Mouse (Mus musculus): ENCODE data around the gene Olfr1383. TPM values are rescaled to one million over a fixed set of nuclear protein-coding genes. Genes with fewer than 3 reads are reported as not detected.
"Not testable (repeated sequence)": the region's sequence is repeated elsewhere in the genome, so short reads cannot be mapped to it uniquely, and the experiment has no call there.

Olfr1383 gene
- polyA plus RNA-seq (2015; fragmentation: Nextera tagmentation; extraction: Ambion mirVana), result not detected in 2 replicates

DNA sequence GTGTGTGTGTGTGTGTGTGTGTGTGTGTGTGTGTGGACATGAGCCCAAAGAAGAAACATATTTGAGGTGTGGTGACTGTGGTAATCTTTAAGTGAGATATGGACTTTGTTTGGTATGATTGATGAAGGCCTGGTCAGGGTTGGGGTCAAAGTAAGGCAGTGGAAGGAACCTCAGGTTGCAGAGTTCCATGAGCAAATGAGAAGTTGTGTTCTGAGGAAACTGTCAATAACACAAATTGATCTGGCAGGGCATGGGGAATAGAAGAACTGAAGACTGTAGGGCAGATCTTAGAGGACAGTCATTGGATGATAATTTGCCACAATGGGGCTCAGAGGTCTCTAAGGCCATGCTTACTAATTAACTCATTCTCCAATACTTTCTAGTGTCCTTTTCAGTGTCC, at the start of gene Olfr1383:
Gene Olfr1383 (plus strand): TSS at position 301 of the 400 bp plus-strand sequence.
- Histone ChIP-seq H3K9ac (no peak within 1 kb of the TSS), H3K27ac (no peak within 1 kb of the TSS), H3K4me2 (no peak within 1 kb of the TSS), H3K27me3 (no peaks in the 10 kb centered on the region), H3K36me3 (no peaks in the 10 kb centered on the region), H3K9me3 (replicated peaks) (no peaks in the 10 kb centered on the region), H3K4me1 (replicated peaks) (no peaks in the 10 kb centered on the region), H3K4me3 (no peak within 1 kb of the TSS)
- no peak for ATAC-seq (replicated peaks; ENCODE audit: insufficient number of reproducible peaks, insufficient read depth, low FRiP score, low read depth)

- Histone ChIP-seq H3K9ac (no peak overlapping the region), H3K9me3 (replicated peaks) (no peaks in the 10 kb centered on the region), H3K27me3 (no peaks in the 10 kb centered on the region), H3K27ac (no peak overlapping the region), H3K4me2 (no peak overlapping the region), H3K4me3 (no peak overlapping the region), H3K4me1 (replicated peaks) (no peaks in the 10 kb centered on the region), H3K36me3 (no peaks in the 10 kb centered on the region)
- ATAC-seq (replicated peaks; ENCODE audit: insufficient number of reproducible peaks, insufficient read depth, low FRiP score, low read depth), result no peak
- 44% methylated on average over 4 of the region's 4 CpGs for WGBS
Measured at GRCm38 (mm10) chr11:49485973-49486372, 33.5 kb upstream of the Olfr1383 start.

DNA sequence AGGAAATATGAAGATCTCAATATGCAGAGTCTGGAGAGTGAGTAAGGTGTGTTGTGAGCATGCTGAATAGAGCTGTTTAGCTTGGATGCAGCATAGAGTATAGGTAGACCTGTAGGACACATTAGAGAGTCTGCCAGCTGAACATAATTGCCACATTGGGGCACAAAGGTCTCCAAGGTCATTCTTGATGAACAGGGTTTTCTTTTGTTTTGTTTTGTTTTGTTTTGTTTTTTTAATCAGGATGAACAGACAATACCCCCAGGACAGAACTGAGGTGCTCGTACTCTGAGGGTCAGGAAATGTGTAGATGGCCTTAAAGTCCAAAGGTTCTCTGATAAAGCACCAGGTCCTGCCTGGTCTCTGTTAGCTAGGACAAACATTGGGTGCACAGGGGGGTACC, 30.7 kb upstream of the Olfr1383 start, which contains the start of gene Olfr1385:
Gene Olfr1385 (plus strand): TSS at position 301 of the 400 bp plus-strand sequence.
- not testable (repeated sequence) for H3K4me3 ChIP-seq; H3K4me2 ChIP-seq; H3K27ac ChIP-seq; H3K27me3 ChIP-seq; H3K36me3 ChIP-seq; H3K9ac ChIP-seq; H3K4me1 ChIP-seq (replicated peaks); H3K9me3 ChIP-seq (replicated peaks); ATAC-seq (replicated peaks; ENCODE audit: insufficient number of reproducible peaks, insufficient read depth, low FRiP score, low read depth)
- WGBS, result 62% methylated on average over 1 of the region's 1 CpGs

DNA sequence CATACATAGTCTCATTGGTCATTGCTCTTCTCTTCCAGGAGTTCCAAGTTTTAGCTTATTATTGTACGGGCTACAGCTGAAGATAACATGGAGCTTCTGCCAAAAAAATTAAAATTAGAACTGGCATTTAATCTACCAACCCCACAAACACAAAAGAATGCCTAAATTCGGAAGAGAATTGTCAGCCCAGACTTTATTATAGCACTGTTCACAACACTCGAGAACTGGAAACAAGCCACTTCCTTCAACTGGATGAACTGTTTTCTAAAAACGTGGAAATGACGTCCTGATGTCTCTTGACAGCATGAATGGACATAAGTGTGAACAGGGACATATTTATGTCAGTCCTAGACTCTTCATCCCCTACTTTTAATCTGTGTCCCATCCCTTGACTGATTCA, 1.4 kb upstream of the Olfr1383 start:
- ATAC-seq (replicated peaks; ENCODE audit: insufficient number of reproducible peaks, insufficient read depth, low FRiP score, low read depth), result no peak
- H3K36me3 ChIP-seq, result no peaks in the 10 kb centered on the region
- 57% methylated on average over 5 of the region's 5 CpGs for WGBS
- H3K9me3 ChIP-seq (replicated peaks), result no peaks in the 10 kb centered on the region
- H3K4me1 ChIP-seq (replicated peaks), result no peaks in the 10 kb centered on the region
- no peak overlapping the region for H3K9ac ChIP-seq
- no peaks in the 10 kb centered on the region for H3K27me3 ChIP-seq
- H3K27ac ChIP-seq, result no peak overlapping the region
- H3K4me2 ChIP-seq, result no peak overlapping the region
- H3K4me3 ChIP-seq, result no peak overlapping the region

DNA sequence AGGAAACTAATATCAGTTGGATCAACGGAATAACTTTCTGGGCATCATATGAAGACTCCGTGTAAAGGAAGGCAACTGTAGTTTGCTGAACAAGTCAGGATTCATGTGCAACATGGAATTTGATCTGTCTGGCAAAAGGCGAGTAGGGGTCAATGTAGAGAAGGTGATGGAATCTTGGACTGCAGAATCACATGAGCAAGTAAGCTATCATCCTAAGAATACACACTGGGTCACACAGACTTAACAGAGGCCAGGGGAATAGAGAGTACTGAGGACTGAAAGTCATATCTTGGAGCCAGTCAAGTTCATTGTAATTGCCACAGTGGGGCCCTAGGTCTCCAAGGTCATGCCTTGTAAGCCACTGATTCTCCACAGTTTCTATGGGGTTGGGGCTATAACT, 8.5 kb downstream of the Olfr1383 start, which contains the start of gene Olfr1382:
Gene Olfr1382 (plus strand): TSS at position 301 of the 400 bp plus-strand sequence.
- 75% methylated on average over 3 of the region's 3 CpGs for WGBS
- Histone ChIP-seq H3K36me3 (no peaks in the 10 kb centered on the region), H3K9me3 (replicated peaks) (no peaks in the 10 kb centered on the region), H3K4me2 (no peak within 1 kb of the TSS), H3K9ac (no peak within 1 kb of the TSS), H3K4me3 (no peak within 1 kb of the TSS), H3K4me1 (replicated peaks) (no peaks in the 10 kb centered on the region), H3K27ac (no peak within 1 kb of the TSS), H3K27me3 (no peaks in the 10 kb centered on the region)
- ATAC-seq (replicated peaks; ENCODE audit: insufficient number of reproducible peaks, insufficient read depth, low FRiP score, low read depth), result no peak

GRCm38 (mm10) chr11:49532761-49533160, 13.3 kb downstream of the Olfr1383 start:
- Histone ChIP-seq H3K27ac (no peak overlapping the region), H3K4me3 (no peak overlapping the region), H3K36me3 (no peaks in the 10 kb centered on the region), H3K4me2 (no peak overlapping the region), H3K4me1 (replicated peaks) (no peaks in the 10 kb centered on the region), H3K9ac (no peak overlapping the region), H3K9me3 (replicated peaks) (no peaks in the 10 kb centered on the region), H3K27me3 (no peaks in the 10 kb centered on the region)
- ATAC-seq (replicated peaks; ENCODE audit: insufficient number of reproducible peaks, insufficient read depth, low FRiP score, low read depth), result no peak

- not testable (repeated sequence) for H3K9me3 ChIP-seq (replicated peaks); H3K4me1 ChIP-seq (replicated peaks); H3K27ac ChIP-seq; H3K36me3 ChIP-seq; H3K9ac ChIP-seq; H3K4me2 ChIP-seq; H3K4me3 ChIP-seq; H3K27me3 ChIP-seq; ATAC-seq (replicated peaks; ENCODE audit: insufficient number of reproducible peaks, insufficient read depth, low FRiP score, low read depth)
- WGBS, result 84% methylated on average over 2 of the region's 2 CpGs
Measured at GRCm38 (mm10) chr11:49536631-49537030, 17.2 kb downstream of the Olfr1383 start.

DNA sequence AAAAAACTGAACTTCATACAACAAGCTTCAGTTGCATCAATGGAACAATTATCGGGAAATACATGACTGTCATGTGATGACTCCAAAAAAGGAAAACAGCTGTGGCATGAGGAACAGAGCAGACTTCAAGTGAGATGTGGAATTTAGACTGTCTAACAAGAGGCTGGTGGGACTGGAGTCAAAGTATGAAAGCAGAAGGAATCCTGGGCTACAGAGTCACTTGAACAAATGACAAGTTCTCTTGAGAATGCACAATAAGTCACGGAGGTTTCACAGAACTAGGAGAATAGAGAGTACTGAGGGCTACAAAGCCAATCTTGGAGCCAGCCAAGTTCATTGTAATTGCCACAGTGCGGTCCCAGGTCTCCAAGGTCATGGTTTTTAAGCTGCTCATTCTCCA, 23.7 kb downstream of the Olfr1383 start, which contains the start of gene Olfr1381:
Gene Olfr1381 (plus strand): TSS at position 301 of the 400 bp plus-strand sequence.
- H3K9me3 ChIP-seq (replicated peaks); H3K27me3 ChIP-seq; H3K4me3 ChIP-seq; ATAC-seq (replicated peaks; ENCODE audit: insufficient number of reproducible peaks, insufficient read depth, low FRiP score, low read depth); H3K27ac ChIP-seq; H3K4me1 ChIP-seq (replicated peaks); H3K9ac ChIP-seq; H3K4me2 ChIP-seq; H3K36me3 ChIP-seq: not testable (repeated sequence)
- 71% methylated on average over 3 of the region's 3 CpGs for WGBS

DNA sequence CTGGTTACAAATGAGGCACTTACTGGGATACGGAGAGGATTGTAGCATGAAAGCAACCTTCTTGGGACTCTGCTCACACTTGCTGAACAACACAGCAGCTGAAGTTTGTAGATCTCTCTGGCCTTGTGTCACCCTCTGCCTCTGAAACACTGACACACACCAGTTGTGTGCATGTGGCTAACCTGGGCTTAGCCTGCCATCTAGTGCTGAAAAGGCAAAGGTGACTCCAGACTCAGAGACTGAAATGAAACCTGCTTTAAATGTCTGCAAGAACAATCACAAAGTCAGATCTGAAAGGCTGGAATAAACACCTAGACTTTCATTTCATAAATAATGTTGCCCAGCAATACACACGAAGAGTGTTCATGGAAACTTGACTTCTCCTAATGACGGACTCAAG, 34.6 kb downstream of the Olfr1383 start:
- H3K9ac ChIP-seq; H3K27me3 ChIP-seq; H3K27ac ChIP-seq; H3K4me1 ChIP-seq (replicated peaks); ATAC-seq (replicated peaks; ENCODE audit: insufficient number of reproducible peaks, insufficient read depth, low FRiP score, low read depth); H3K36me3 ChIP-seq; H3K9me3 ChIP-seq (replicated peaks); H3K4me2 ChIP-seq; H3K4me3 ChIP-seq: not testable (repeated sequence)
- 69% methylated on average over 3 of the region's 3 CpGs for WGBS

DNA sequence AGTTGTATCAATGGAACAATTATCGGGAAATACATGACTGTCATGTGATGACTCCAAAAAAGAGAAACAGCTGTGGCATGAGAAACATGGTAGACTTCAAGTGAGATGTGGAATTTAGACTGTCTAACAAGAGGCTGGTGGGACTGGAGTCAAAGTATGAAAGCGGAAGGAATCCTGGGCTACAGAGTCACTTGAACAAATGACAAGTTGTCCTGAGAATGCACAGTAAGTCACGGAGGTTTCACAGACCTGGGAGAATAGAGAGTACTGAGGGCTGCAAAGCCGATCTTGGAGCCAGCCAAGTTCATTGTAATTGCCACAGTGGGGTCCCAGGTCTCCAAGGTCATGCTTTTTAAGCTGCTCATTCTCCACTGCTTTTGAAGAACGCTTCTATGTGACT, 37.1 kb downstream of the Olfr1383 start, which contains the start of gene Olfr1380:
Gene Olfr1380 (plus strand): TSS at position 301 of the 400 bp plus-strand sequence.
- H3K4me3 ChIP-seq; H3K27ac ChIP-seq; H3K4me1 ChIP-seq (replicated peaks); ATAC-seq (replicated peaks; ENCODE audit: insufficient number of reproducible peaks, insufficient read depth, low FRiP score, low read depth); H3K36me3 ChIP-seq; H3K9ac ChIP-seq; H3K27me3 ChIP-seq; H3K9me3 ChIP-seq (replicated peaks); H3K4me2 ChIP-seq: not testable (repeated sequence)
- WGBS, result 65% methylated on average over 5 of the region's 5 CpGs

- H3K36me3 ChIP-seq; H3K9ac ChIP-seq; H3K4me2 ChIP-seq; H3K27me3 ChIP-seq; H3K4me1 ChIP-seq (replicated peaks); H3K9me3 ChIP-seq (replicated peaks); H3K4me3 ChIP-seq; H3K27ac ChIP-seq; ATAC-seq (replicated peaks; ENCODE audit: insufficient number of reproducible peaks, insufficient read depth, low FRiP score, low read depth): not testable (repeated sequence)
- WGBS, result 35% methylated on average over 2 of the region's 2 CpGs
Measured at GRCm38 (mm10) chr11:49575054-49575453, 55.6 kb downstream of the Olfr1383 start.

Measured in heart, embryonic 15.5 days (tissue).